Mouse (Mus musculus): ENCODE measurements around the gene Exoc7.
"Not testable (repeated sequence)": the region's sequence is repeated elsewhere in the genome, so short reads cannot be mapped to it uniquely, and the experiment has no call there.

The Exoc7 gene

DNA sequence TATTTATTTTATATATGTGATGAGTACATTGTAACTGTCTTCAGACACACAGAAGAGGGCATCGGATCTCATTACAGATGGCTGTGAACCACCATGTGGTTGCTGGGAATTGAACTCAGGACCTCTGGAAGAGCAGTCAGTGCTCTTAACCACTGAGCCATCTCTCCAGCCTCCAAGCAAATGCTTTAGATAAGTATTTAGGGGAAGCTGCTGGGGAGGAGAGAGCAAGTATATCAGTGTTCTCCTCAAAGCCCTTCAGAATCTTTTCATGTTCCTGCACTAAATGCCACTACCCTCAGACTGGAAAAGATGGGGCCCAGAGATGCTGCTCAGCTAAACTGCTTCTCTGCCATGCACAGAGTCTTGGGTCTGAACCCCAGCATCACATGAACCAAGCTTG, 29.8 kb downstream of the Exoc7 start:
- not testable (repeated sequence) for DNase-seq (ENCODE audit: low read depth, low spot score)

DNA sequence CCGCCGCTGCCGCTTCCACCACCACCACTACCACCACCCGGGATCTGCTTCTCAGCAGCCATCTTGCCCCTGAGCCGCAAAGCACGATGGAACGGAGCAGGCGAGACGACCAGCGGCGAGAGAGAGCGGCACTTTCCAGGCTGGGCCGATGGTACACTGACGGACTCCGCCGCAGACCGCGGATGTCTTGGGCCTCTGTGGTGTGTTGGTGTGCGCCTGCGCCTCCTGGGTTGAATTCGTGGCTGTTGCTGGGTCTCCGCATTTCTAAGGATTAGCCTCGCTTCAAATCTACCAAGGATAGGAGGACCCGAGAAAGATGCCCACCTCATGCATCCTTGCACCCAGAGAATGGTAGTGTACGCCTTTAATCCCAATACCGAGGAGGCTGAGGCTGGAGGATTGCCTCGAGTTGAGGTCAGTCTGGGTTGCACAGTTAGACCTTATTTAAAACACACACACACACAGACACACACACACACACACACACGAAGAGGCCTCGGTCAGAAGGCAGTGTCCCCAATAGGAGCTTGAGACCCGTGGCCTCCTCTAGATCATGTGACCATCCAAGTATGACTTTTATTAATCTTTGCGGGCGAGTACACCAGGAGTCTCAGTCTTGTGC, 32.9 kb downstream of the Exoc7 start, which contains the start of gene Srp68:
TSS of gene Srp68 (minus strand) at position 173 of the 622 bp plus-strand sequence.
- DNase-seq (ENCODE audit: low read depth, low spot score) = peak; percentile 88

DNA sequence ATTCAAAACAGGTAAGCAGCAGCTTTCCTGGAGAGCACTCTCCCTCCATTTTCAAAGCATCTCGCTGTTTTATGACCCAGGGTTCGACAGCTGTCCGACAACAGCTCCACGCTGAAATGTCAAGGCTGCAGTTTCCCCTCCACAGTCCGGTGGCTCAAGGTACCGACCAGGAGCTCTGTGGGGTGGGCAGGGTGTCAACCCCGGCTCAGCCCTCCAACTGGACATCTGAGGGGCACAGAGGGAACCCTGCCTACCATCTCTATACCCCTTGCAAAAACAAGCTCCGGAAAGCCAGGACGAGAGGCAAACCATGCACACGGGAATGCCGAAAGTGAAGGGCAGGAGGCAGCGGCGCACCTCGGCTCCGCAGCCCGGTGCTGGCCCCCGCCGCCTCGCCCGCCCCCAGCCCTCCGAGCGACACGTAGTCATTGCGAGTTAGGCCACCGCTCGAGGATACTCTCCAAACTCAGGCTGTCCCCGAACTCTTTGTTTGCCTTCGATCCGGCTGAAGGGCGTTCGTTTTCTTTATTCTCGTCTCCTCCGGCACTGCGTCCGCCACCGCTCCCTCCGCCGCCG, 33.5 kb downstream of the Exoc7 start:
- no peak for DNase-seq (ENCODE audit: low read depth, low spot score)

DNA sequence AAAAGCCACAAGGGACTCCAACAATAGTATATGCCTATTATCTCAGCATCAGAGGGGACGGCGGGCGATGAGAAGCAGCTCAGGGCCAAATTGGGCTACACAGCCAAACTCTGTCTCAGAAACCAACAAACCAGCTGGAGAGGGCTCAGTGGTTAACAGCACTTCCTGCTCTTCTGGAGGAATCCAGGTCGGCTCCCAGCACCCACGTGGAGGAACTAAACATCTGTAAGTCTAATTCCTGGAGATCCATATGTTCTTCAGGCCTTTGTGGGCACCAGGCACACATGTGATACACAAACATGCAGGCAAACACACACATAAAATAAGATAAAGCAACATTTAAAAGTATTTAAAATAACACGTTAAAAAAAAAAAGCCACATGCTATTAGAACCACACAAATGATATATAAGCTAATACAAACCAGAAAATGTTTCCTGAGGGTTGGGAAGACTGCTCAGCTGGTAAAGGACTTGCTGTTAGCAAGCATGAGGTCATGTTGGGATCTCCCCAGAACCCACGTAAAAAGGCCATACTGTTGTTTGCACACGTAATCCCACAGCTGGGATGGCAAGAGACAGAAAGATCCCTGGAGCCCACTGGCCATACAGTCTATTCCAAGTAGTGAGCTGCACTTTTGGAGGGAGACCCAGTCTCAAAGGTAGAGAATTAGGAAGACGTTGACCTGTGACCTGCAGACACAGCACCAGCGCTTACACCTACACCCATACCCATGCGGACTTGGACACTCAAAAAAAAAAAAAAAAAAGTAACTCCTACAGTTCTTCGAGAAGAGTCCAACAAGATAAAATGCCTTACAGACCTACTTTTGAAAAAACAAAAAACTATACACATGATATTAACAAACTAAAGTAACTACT, 34.2 kb downstream of the Exoc7 start:
- no peak for DNase-seq (ENCODE audit: low read depth, low spot score)

DNA sequence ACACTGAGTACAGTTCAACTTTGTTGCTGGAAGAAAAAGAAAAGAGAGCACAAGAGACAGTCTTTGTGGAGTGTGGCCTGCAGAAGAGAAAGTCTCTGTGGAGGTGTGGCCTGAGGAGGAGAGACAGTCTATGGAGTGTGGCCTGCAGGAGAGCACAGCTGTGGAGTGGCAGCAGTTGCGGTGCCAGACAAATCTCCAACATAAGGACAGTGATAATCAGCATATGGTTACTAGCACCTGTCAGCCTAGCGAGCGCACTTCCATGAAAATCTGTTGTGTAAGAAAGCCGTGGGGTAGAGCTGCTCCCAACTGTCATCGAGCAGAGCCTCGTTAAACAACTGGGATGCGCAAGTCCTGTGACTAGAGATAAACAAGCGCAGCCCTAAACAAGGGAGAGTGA, 37.5 kb downstream of the Exoc7 start:
- no peak for DNase-seq (ENCODE audit: low read depth, low spot score)

DNA sequence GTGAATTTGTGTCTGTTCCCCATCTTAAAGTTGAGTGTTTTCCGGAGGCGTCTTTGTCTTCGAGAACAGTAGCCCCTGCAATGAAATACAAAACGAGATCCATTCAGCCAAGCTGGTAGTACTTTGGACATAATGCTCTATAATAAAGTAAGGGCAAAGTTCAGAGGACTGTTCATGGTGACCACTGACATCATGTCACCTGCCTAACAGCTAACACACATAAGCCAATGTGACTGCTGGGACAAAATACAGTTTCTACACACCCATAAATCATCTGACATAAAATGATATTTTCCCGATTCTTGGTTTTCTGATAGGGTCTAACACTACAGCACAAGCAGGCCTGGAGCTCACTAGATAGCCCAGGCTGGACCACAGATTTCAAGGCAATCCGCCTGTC, 38.7 kb downstream of the Exoc7 start:
- DNase-seq (ENCODE audit: low read depth, low spot score) = no peak

DNA sequence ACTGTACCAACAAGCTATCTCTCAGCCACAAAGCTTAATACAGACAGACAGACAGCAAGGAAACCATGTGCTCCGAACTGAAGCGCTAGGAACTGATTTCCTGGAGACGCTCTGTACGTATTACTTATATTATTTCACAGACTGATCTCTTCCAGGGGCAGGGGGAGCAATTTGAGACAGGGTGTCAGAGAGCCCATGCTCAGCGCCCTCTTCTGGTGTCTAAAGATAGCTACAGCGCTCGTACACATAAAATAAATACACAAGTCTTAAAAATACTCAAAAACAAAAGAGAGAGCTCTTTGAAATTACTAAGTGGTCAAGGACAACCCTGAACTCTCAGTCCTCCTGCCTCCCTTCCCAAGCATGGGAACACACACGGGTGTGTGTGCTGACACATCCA, 39.4 kb downstream of the Exoc7 start:
- no peak for DNase-seq (ENCODE audit: low read depth, low spot score)

DNA sequence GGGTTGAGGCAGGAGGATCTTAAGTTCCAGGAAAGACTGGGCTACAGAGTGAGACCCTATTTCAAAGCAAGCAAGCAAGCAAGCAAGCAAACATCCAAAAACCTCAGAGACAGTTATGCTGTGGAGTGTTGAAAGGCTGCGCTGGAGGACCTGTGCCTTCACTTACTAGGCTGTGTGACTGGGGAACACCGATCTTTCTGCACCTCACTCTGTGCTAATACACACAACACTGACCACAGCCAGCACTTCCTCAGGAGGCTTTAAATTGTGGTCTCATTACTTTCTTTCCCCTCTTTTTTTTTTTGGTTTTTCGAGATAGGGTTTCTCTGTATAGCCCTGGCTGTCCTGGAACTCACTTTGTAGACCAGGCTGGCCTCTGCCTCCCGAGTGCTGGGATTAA, 41.2 kb downstream of the Exoc7 start:
- DNase-seq (ENCODE audit: low read depth, low spot score) = no peak

DNA sequence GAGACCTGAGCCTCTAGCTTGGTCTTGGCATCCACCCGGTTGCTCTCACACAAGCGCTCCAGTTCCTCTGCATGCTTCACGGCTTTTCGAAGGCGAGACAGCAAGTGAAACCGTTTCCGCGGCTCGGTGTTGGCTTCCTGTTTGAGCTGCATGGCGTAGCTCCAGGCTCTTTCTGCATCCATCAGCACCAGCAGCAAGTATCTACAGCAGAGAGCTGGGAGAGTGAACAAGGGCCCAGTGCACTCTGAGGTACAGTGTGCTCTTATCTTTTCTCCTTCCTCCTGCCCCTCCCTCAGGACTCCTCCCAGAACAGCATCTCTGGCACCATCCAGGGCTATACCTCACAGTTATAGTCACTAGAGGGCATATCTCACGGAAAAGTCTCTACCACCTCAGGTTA, 41.7 kb downstream of the Exoc7 start:
- DNase-seq (ENCODE audit: low read depth, low spot score) = no peak

DNA sequence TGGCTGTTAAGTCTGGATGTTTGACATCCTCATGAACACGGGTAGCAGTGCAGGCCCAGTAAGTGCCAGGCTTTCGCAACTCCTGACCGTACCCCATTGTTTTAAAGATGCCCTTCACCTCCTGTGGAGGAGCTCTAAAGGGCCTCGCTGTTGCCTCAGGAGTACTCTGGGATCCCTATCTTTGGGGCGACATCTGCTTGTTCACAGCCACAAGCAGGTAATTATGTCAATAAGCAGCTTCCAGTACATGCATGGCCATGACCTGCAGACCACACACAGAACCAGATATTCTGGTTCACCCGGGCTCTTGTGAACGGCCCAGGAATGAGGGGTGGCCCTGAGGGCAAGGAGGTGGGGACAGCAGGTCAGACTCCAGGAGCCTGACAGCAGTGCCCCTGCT, 46.8 kb downstream of the Exoc7 start:
- no peak for DNase-seq (ENCODE audit: low read depth, low spot score)

DNA sequence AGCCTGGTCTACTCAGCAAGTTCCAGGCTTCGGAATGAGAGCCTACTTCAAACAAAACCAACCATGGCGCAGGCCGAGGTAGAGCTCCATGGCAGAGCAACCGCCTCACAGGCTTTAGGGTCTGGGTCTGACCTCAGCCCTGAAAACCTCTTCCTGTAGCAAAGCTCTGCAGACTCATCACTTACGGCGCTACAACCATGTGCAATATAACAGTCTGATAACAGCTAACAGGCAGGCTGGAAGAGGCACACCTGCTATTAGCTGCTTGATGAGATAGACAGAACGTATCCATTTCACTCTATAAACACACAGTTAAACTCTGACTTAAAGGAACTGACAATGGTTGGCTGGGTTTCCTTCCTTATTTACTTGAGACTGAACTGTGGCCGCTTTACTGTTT, 47.6 kb downstream of the Exoc7 start:
- DNase-seq (ENCODE audit: low read depth, low spot score) = no peak

DNA sequence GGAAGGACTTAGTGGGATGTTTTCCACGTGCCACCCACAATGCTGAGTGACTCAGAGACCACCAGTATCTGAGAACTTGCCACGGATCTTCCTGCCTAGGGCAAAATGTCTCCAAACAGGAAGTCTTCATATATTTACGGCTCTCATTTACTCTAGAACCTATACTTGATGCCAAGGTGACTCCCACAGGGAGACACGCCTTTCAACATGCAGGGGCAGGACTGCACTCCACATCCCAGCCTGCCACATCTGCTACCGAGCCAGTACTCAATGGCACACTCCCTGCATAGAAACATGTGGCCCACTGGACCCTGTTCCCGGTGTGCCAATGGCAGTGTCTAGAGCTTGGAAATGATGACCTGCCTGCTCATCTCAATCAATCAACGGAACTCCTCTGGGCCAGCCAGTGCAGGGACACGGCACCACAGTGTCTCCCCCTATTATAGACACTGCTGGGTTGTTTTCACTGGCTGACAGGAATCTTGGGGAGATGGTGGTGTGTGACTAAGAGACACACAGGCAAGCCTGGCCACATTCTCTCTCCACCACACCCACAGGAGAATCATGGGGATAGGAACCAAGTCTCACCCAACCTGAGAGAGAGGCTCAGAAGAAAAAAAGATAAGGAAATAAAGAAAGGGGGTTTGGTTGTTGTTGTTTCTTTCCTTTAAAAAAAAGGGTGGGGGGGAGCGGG, 50.9 kb downstream of the Exoc7 start:
- DNase-seq (ENCODE audit: low read depth, low spot score) = no peak

DNA sequence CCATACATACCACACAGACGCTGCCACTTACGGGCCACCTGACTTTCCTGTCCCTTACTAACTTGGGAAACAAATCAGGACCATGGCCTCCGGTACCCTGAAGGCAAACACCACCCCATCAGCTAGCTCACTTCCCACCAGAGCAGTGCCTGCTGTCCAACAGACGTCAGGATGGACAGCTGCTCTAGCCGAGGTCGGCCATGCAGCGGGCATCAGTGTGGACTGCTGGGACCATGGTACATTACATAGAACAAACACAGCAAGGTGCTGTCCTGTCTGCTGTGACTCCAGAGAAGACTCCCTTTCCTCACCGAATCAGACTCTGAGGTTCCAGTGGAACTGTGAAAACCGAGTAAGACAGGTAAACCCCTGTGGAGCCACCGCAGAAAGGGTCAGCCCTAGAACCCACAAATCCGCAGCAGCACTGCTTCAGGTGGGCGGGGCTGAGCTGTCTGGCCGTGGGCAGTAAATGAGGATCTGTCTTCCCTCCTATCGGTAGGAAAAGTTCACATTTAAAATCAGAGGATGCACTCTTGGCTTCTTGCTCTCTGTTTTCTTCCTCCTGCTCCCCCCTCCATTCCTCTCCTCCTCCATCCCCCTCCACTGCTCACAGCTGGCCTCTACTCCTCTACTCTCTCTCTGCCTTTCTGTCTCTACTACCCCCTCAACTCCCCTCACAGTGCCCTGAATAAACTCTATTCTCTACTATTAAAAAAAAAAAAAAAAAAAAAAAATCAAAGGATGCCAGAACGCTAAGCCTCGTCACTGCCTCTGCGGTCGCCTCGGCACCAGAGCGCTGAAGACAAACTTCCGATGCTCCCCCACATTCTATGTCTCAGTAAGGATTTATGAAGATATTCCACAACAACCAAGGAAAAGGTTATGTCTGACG, 51.7 kb downstream of the Exoc7 start:
- no peak for DNase-seq (ENCODE audit: low read depth, low spot score)

DNA sequence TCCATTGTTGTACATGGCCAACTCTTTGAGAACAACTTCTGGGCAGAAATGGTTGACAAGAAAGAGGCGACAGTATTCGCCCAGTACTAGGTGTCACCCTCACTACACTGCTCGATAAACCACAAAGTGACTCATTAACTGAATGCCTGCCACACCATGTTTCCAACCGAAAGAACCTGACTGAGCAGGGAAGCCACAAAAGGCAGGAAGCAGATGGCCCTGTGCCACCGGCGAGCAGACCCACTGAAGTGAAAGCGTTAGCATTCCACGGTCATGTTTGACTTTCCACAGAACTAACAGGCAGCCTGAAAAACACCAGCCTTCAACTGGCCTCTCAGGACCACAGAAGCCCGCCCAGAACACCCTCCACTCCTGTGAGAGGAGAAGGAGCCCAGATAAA, 52.4 kb downstream of the Exoc7 start:
- no peak for DNase-seq (ENCODE audit: low read depth, low spot score)

DNA sequence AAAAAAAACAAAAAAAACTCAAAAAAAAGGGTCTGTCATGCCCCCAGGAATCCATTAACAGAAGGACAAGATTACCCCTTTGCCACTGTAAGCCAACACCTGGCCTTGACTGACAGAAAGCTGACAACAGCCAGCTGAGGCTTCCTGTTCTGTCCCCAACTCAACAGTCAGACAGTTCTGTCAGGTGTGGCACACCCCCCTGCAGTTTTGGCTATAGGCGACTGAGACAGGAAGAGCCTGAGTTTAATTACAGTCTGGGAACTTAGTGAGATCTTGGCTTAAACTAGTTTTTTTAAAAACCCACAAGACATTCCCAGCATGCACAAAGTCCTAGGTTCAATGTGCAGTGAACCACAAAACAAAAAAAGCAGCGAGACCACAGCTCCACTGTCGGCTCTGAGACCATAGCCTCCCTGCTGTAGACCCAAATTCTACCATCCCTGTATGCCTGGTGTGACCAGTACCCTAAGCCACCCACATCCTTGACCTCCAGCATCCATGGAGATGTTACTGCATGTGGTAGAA, 53.9 kb downstream of the Exoc7 start:
- no peak for DNase-seq (ENCODE audit: low read depth, low spot score)

DNA sequence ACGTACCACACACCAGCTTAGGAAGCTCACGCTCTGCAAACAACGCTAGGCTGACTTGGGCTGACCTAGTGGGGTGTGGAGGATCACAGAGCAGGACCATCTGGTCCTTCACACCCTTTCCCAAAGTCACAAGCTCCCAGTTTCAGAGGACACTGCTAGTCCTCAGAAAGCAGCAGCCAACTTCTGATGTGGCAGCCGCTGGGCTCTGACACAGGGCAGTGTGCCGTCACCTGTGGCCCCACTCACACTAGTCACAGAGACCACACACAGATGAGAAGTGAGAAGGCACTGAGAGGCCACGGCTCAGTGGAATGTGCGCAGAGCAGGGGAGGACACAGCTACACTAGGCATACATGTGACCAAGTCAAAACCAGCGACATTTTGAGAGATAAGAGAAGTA, 56.1 kb downstream of the Exoc7 start:
- DNase-seq (ENCODE audit: low read depth, low spot score) = no peak

DNA sequence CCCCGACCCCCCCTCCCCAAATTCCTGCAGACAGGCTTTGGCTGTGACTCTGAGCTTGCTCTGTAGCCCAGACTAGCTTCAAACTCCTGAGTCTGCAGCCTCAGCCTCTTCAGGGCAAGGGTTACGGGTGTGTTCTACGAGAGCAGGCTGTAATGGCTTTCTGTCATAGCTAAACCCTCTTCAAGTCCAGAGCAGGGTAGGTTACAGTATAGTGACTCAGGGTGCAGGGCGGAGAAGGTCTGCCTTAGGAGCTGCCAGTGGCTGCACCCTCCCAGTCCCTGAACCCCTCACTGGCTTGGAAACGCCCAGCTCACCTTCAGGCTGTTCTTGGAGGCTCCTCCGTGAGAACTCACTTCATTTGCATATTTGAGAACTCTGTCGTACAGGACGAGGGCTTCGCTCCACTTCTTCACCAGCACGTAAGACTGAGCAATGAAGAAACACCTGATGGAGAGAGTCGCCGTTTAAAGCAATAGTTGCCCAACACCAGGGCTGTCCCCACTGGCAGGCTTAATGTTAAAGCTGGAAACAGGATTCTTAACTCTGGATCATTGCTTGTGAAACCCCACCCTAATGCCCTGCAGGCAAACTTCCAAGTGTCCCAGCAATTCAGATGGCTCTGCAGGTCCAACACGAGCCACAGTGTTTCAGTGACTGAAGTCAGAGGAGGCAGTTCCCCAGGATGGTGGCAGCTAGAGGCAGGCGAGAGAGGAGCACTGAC, 59.4 kb downstream of the Exoc7 start:
- DNase-seq (ENCODE audit: low read depth, low spot score) = no peak

DNA sequence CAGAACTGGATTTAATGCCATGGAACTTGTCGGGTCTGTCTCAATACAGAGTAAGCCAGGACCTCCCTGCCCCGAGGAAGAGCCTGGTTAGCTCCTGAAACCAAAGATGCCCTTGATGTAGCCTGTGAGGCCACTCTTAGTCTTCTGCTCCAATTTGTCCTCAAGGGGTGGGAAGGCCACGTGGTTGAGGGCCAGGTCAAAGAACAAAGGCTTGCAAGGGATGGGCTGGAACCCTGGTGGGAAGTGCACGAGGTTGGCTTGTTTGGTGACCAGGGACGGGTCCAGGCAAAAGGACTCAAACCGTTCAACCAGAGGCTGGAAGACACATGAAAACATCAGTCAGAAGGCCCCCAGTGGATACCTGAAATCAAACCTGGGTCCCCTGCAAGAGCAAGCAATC, 61.4 kb downstream of the Exoc7 start:
- DNase-seq (ENCODE audit: low read depth, low spot score) = no peak

DNA sequence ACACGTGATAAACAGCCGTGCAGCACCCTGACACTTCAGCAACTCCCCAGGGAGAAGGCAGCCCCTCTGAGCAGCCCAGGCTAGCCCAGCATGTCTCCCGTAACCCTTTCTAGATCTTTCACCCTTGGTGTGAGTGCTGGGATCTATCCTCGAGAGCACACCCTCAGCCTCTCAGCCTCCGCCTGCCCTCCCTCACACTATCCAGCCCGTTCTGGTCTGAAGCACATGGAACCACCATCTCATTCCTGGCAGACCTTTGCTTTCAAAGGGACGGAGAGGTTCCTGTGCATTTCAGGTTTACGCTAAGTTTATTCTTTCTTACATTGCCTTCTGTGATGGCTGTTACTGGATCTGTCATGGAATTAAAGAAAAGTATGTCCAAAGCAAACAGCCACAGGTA, 62.5 kb downstream of the Exoc7 start:
- DNase-seq (ENCODE audit: low read depth, low spot score) = no peak

DNA sequence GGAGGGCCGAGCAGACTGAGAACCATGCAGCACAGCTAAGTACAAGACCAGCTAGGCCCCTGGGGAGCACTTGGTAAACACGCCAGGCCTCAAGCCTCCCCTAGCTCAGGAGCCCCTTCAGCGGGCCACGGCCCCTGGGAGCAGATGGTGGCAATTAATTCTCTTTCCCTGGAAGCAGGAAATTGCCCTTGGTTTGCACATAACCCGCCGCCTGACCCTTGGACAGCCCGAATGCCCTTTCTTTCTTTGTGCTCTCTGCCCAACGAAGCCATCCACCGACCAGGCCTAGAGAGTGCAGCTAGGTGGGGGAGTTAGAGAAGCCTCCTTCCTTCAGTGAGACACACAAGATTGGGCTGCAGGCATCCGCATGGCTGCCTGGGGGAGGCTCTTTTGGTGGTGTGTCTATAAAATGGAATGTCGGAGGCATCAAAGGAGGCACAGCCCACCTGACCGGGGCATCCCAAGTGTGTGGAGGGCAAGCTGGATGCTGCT, 65.2 kb downstream of the Exoc7 start:
- DNase-seq (ENCODE audit: low read depth, low spot score) = no peak

Data from retina, adult 2 months (tissue).